Mouse (Mus musculus): ENCODE data around the gene Fam149a. TPM values are rescaled to one million over a fixed set of nuclear protein-coding genes. Genes with fewer than 3 reads are reported as not detected.

The Fam149a gene
- polyA plus RNA-seq, 1 experiment from 2014 or later, result 1.8 TPM

DNA sequence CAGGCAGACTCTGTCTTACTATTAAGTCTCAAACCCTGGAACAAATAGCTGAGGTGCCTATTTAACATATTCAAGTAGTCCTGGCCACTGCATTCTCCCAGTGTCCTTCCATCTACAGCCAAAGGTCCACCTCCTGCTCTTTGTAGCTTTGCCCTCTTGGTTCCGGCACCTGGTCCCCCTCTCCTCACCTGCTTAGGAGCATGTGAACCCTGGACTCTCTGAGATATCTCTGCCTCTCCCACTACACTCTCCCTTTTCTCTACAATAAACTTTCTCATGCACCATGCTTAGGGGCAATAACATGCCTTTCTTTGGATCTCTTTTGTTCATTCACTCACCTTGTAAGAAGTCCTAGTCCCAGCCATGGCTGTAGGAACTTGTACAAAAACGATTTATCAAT is 60.7 kb downstream of the Fam149a start:
- no peak overlapping the region for H3K4me2 ChIP-seq (ENCODE audit: low read depth, low read length)
- no peaks in the 10 kb centered on the region for H3K4me1 ChIP-seq (ENCODE audit: control insufficient read depth, low read depth, low read length)
- no peak overlapping the region for H3K27ac ChIP-seq (ENCODE audit: low read length)
- no peaks in the 10 kb centered on the region for H3K27me3 ChIP-seq (ENCODE audit: control insufficient read depth, insufficient read depth, low read depth, low read length)
- 57% methylated on average over 2 of the region's 2 CpGs for WGBS (ENCODE audit: insufficient replicate concordance)
- H3K9me3 ChIP-seq (replicated peaks; ENCODE audit: control insufficient read depth, low read length), result no peaks in the 10 kb centered on the region
- ATAC-seq (ENCODE audit: low read depth), result no peak
- no peaks in the 10 kb centered on the region for H3K36me3 ChIP-seq (ENCODE audit: control insufficient read depth, insufficient read depth)
- H3K9ac ChIP-seq (ENCODE audit: low read depth, low read length), result no peak overlapping the region
- H3K4me3 ChIP-seq (ENCODE audit: low read depth, low read length), result no peak overlapping the region

DNA sequence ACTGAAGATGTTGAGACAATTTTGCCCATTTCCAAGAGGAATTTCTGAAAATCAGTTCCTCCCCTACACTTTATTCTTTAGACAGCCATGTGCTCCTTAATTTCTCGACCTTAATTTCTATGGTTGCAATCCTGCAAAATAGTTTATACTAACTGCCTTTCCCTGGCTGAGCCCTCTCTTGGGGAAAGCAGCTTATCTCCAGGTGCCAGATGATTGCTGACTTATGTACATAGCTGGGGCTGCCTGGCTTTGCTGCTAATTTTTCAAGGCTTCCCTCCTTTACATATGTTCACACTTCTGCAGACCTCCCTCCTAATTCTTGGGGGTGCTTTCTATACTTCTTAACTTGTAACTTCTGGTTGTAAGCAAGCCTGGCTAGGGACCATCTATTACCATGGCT is 61.2 kb downstream of the Fam149a start:
- no peak for ATAC-seq (ENCODE audit: low read depth)
- no peaks in the 10 kb centered on the region for H3K27me3 ChIP-seq (ENCODE audit: control insufficient read depth, insufficient read depth, low read depth, low read length)
- 34% methylated on average over 1 of the region's 1 CpGs for WGBS (ENCODE audit: insufficient replicate concordance)
- H3K4me1 ChIP-seq (ENCODE audit: control insufficient read depth, low read depth, low read length), result no peaks in the 10 kb centered on the region
- H3K36me3 ChIP-seq (ENCODE audit: control insufficient read depth, insufficient read depth), result no peaks in the 10 kb centered on the region
- H3K9ac ChIP-seq (ENCODE audit: low read depth, low read length), result no peak overlapping the region
- no peak overlapping the region for H3K4me3 ChIP-seq (ENCODE audit: low read depth, low read length)
- H3K27ac ChIP-seq (ENCODE audit: low read length), result no peak overlapping the region
- H3K9me3 ChIP-seq (replicated peaks; ENCODE audit: control insufficient read depth, low read length), result no peaks in the 10 kb centered on the region
- H3K4me2 ChIP-seq (ENCODE audit: low read depth, low read length), result no peak overlapping the region

DNA sequence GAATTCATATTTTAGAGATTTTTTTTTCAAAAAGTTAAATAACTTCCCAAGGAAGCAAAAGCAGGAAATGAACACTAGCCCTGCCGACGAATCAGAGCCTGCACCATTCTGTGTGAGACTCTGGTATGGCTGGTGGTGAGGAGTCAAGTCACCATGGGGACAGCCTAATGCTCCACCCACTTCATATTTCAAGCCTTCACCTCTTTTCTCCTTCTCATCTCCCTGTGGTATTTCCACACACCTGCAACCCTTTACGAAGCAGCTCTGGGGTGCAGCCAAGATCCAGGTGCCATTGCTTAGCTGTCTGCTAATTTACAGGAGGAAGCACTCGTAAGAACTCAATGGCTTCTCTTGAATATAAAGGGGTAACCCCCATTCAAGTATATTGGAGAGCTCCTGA is 71.1 kb downstream of the Fam149a start:
- Histone ChIP-seq H3K9ac (ENCODE audit: low read depth, low read length) (no peak overlapping the region), H3K4me1 (ENCODE audit: control insufficient read depth, low read depth, low read length) (no peaks in the 10 kb centered on the region), H3K9me3 (replicated peaks; ENCODE audit: control insufficient read depth, low read length) (no peaks in the 10 kb centered on the region), H3K4me3 (ENCODE audit: low read depth, low read length) (no peak overlapping the region), H3K27ac (ENCODE audit: low read length) (no peak overlapping the region), H3K27me3 (ENCODE audit: control insufficient read depth, insufficient read depth, low read depth, low read length) (no peaks in the 10 kb centered on the region), H3K4me2 (ENCODE audit: low read depth, low read length) (no peak overlapping the region), H3K36me3 (ENCODE audit: control insufficient read depth, insufficient read depth) (no peaks in the 10 kb centered on the region)
- WGBS (ENCODE audit: insufficient replicate concordance), result 60% methylated on average over 4 of the region's 4 CpGs
- no peak for ATAC-seq (ENCODE audit: low read depth)

- H3K4me1 ChIP-seq (ENCODE audit: control insufficient read depth, low read depth, low read length), result no peaks in the 10 kb centered on the region
- no peak within 1 kb of the TSS for H3K9ac ChIP-seq (ENCODE audit: low read depth, low read length)
- ATAC-seq (ENCODE audit: low read depth), result no peak
- H3K27me3 ChIP-seq (ENCODE audit: control insufficient read depth, insufficient read depth, low read depth, low read length), result no peaks in the 10 kb centered on the region
- 74% methylated on average over 13 of the region's 13 CpGs for WGBS (ENCODE audit: insufficient replicate concordance)
- no peak within 1 kb of the TSS for H3K27ac ChIP-seq (ENCODE audit: low read length)
- H3K36me3 ChIP-seq (ENCODE audit: control insufficient read depth, insufficient read depth), result no peaks in the 10 kb centered on the region
- no peaks in the 10 kb centered on the region for H3K9me3 ChIP-seq (replicated peaks; ENCODE audit: control insufficient read depth, low read length)
- H3K4me3 ChIP-seq (ENCODE audit: low read depth, low read length), result no peak within 1 kb of the TSS
- H3K4me2 ChIP-seq (ENCODE audit: low read depth, low read length), result no peak within 1 kb of the TSS
Observed at GRCm38 (mm10) chr8:45308366-45308765, 73.7 kb downstream of the Fam149a start, which contains the start of gene Gm45753. Gene Gm45753, minus strand, starts transcription at chr8:45308466.

DNA sequence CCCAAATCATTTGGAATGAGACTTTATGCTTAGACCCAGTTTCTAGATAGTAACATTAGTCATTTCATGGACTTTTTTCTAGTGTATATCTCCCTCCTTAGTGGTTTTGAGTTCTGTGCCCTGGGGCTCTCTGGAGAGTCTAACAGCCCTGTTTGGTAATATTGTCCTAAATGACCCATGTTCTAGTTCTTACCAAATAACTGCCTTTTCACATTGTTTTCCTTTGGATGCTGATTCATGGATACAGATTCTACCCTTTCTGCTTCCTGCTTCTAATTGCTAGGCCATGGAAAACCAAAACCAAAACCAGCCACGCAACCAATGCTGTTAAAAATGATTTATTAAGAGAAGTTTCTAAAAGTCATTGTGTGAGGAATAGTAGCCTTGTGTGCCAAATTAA is 76.6 kb downstream of the Fam149a start:
- Histone ChIP-seq H3K27ac (ENCODE audit: low read length) (no peak overlapping the region), H3K4me2 (ENCODE audit: low read depth, low read length) (no peak overlapping the region), H3K4me1 (ENCODE audit: control insufficient read depth, low read depth, low read length) (no peaks in the 10 kb centered on the region)

DNA sequence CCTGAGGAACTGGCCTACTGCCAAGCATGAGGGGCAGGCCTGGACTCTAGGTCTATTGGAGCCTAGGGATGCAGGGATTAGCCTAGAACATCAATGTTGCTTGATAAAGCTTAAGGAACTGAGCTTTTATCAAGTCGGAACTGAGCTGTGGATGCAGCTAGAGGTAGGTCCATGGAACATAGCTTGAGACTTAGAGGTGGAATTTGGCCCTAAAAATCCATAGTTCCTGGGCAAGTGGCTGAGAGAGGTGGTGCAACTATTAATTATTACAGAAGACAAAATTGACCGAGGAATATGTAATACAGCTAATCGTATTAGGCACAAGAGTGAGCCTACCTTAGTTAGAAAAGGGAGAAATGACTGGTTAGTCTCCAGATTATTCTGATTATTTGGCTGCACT is 77.7 kb downstream of the Fam149a start:
- Histone ChIP-seq H3K4me2 (ENCODE audit: low read depth, low read length) (no peak overlapping the region), H3K36me3 (ENCODE audit: control insufficient read depth, insufficient read depth) (no peaks in the 10 kb centered on the region), H3K4me3 (ENCODE audit: low read depth, low read length) (no peak overlapping the region), H3K4me1 (ENCODE audit: control insufficient read depth, low read depth, low read length) (no peaks in the 10 kb centered on the region), H3K9me3 (replicated peaks; ENCODE audit: control insufficient read depth, low read length) (no peaks in the 10 kb centered on the region), H3K27ac (ENCODE audit: low read length) (no peak overlapping the region), H3K9ac (ENCODE audit: low read depth, low read length) (no peak overlapping the region), H3K27me3 (ENCODE audit: control insufficient read depth, insufficient read depth, low read depth, low read length) (no peaks in the 10 kb centered on the region)
- whole genome bisulfite sequencing (ENCODE audit: insufficient replicate concordance), result 62% methylated on average over 3 of the region's 3 CpGs
- ATAC-seq (ENCODE audit: low read depth), result no peak

More for the DNA sequence above, 76.6 kb downstream of the Fam149a start:
- Histone ChIP-seq H3K4me3 (ENCODE audit: low read depth, low read length) (no peak overlapping the region), H3K9ac (ENCODE audit: low read depth, low read length) (no peak overlapping the region), H3K36me3 (ENCODE audit: control insufficient read depth, insufficient read depth) (no peaks in the 10 kb centered on the region), H3K27me3 (ENCODE audit: control insufficient read depth, insufficient read depth, low read depth, low read length) (no peaks in the 10 kb centered on the region), H3K9me3 (replicated peaks; ENCODE audit: control insufficient read depth, low read length) (no peaks in the 10 kb centered on the region)
- WGBS (ENCODE audit: insufficient replicate concordance), result 65% methylated on average over 1 of the region's 1 CpGs
- no peak for ATAC-seq (ENCODE audit: low read depth)

DNA sequence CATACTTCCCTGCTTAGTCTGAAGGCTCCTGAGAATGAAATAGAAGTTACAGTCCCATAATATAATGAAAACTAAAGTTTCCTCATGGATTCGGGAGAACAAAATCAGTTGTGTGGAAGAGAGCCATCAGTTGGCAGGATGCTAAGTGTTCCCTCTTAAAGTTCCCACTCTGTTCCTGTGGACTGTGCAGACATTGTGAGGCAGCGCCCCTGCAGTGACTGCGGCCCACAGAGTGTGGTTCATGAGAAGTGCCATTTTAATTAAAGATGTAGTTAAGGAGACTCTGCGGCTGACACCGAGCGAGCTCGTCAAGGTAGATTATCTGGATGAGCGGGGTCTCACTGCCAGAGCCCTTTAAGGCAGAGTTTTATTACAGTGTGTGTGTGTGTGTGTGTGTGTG is 79.7 kb downstream of the Fam149a start:
- H3K36me3 ChIP-seq (ENCODE audit: control insufficient read depth, insufficient read depth), result no peaks in the 10 kb centered on the region
- H3K9ac ChIP-seq (ENCODE audit: low read depth, low read length), result no peak overlapping the region
- H3K4me1 ChIP-seq (ENCODE audit: control insufficient read depth, low read depth, low read length), result no peaks in the 10 kb centered on the region
- no peak overlapping the region for H3K4me2 ChIP-seq (ENCODE audit: low read depth, low read length)
- no peak overlapping the region for H3K4me3 ChIP-seq (ENCODE audit: low read depth, low read length)
- H3K9me3 ChIP-seq (replicated peaks; ENCODE audit: control insufficient read depth, low read length), result no peaks in the 10 kb centered on the region
- ATAC-seq (ENCODE audit: low read depth), result no peak
- no peaks in the 10 kb centered on the region for H3K27me3 ChIP-seq (ENCODE audit: control insufficient read depth, insufficient read depth, low read depth, low read length)
- H3K27ac ChIP-seq (ENCODE audit: low read length), result no peak overlapping the region
- WGBS (ENCODE audit: insufficient replicate concordance), result 74% methylated on average over 8 of the region's 8 CpGs

DNA sequence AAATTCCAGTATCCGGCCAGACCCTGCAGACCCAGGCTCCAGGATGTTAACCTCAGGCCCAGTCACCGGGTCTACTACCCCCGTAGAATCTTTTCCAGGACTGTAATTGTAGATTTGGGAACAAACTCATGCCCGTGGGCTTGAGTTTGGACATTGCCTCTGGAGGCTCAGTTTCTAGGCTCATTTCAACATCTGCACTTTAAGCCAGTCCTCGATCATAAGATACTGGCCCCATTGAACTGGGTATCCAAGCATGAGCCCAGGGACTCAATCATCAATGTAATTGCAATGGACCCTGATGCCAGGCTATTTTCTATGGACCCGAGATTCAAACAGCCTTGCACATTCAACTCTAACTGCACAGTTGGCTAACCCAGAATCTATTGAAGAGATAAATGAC is 86.8 kb downstream of the Fam149a start:
- H3K9me3 ChIP-seq (replicated peaks; ENCODE audit: control insufficient read depth, low read length), result no peaks in the 10 kb centered on the region
- H3K4me1 ChIP-seq (ENCODE audit: control insufficient read depth, low read depth, low read length), result no peaks in the 10 kb centered on the region; the same call in none of the 2 replicates
- H3K4me3 ChIP-seq (ENCODE audit: low read depth, low read length), result no peak overlapping the region
- no peak overlapping the region for H3K27ac ChIP-seq (ENCODE audit: low read length)
- H3K36me3 ChIP-seq (ENCODE audit: control insufficient read depth, insufficient read depth), result no peaks in the 10 kb centered on the region
- H3K9ac ChIP-seq (ENCODE audit: low read depth, low read length), result no peak overlapping the region
- 57% methylated on average over 6 of the region's 6 CpGs for WGBS (ENCODE audit: insufficient replicate concordance)
- no peaks in the 10 kb centered on the region for H3K27me3 ChIP-seq (ENCODE audit: control insufficient read depth, insufficient read depth, low read depth, low read length)
- H3K4me2 ChIP-seq (ENCODE audit: low read depth, low read length), result no peak overlapping the region
- ATAC-seq (ENCODE audit: low read depth), result no peak

DNA sequence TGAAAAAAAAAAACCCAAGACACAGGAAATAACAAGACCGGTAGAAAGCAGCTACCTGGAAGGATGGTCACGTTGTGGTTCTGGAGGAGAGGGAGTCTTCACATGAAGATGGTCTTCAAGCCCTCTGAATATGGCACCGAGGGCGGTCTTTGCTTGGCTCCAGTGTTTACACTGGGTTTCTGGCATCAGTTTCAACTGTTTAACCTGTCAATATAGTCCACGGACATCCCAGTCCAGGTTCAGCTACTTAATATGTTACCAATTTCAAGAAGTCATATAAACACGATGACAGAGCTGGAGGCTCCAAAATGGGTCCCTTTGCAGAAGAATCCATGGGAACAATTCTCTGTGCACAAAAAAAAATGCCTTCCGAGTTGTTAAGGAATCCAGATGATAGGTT is 87.4 kb downstream of the Fam149a start, which contains the start of gene Klkb1:
Klkb1 (minus strand) TSS at position 173 of the 400 bp plus-strand sequence.
- peak within 1 kb of the TSS; percentile 31 for H3K4me3 ChIP-seq (ENCODE audit: low read depth, low read length)
- ATAC-seq (ENCODE audit: low read depth), result peak; percentile 87
- H3K9me3 ChIP-seq (replicated peaks; ENCODE audit: control insufficient read depth, low read length), result no peaks in the 10 kb centered on the region
- WGBS (ENCODE audit: insufficient replicate concordance), result 53% methylated on average over 7 of the region's 7 CpGs
- H3K9ac ChIP-seq (ENCODE audit: low read depth, low read length), result no peak within 1 kb of the TSS
- no peaks in the 10 kb centered on the region for H3K36me3 ChIP-seq (ENCODE audit: control insufficient read depth, insufficient read depth)
- H3K27me3 ChIP-seq (ENCODE audit: control insufficient read depth, insufficient read depth, low read depth, low read length), result no peaks in the 10 kb centered on the region
- no peak within 1 kb of the TSS for H3K4me2 ChIP-seq (ENCODE audit: low read depth, low read length)
- H3K4me1 ChIP-seq (ENCODE audit: control insufficient read depth, low read depth, low read length), result no peaks in the 10 kb centered on the region; the same call in none of the 2 replicates
- H3K27ac ChIP-seq (ENCODE audit: low read length), result no peak within 1 kb of the TSS; the same call in 1 of the 2 replicates

All from liver, embryonic 16.5 days (tissue).